Mouse (Mus musculus) neural tube, embryonic 11.5 days (tissue): Measurements from ENCODE around the gene Nxt1. TPM values are rescaled to one million over a fixed set of nuclear protein-coding genes. Genes with fewer than 3 reads are reported as not detected.

Experiments
- ATAC-seq: fragments of 200-750 bp; cut with Nextera tagmentation; 2 replicates; pipeline ENCODE4 v1.8.0; 2017; ENCODE audit warnings: moderate number of reproducible peaks, mild to moderate bottlenecking, moderate TSS enrichment, moderate library complexity; ENCODE audit not compliant: insufficient read depth, low FRiP score, low TSS enrichment
- DNase-seq: peaks from one replicate; pipeline ENCODE4 v3.0.0-alpha.2; 2015; ENCODE audit warnings: low spot score
- H3K27ac ChIP-seq: fragments of 300-500 bp; sonication (generic); 2 replicates; pipeline ENCODE4 v1.5.1; 2014; ENCODE audit warnings: low read depth, mild to moderate bottlenecking, low read length
- H3K27me3 ChIP-seq: fragments of 300-500 bp; sonication (generic); 2 replicates; pipeline ENCODE4 v1.6.1; 2014; ENCODE audit warnings: mild to moderate bottlenecking, low read length, mixed read lengths; ENCODE audit not compliant: control insufficient read depth, insufficient read depth
- H3K36me3 ChIP-seq: fragments of 300-500 bp; sonication (generic); 2 replicates; pipeline ENCODE4 v1.6.1; 2014; ENCODE audit warnings: mild to moderate bottlenecking, low read length, moderate library complexity, mixed read lengths; ENCODE audit not compliant: control insufficient read depth, insufficient read depth
- H3K4me1 ChIP-seq: fragments of 300-500 bp; sonication (generic); 2 replicates; pipeline ENCODE4 v1.6.1; 2014; ENCODE audit warnings: low read length, mixed read lengths; ENCODE audit not compliant: control insufficient read depth, insufficient read depth
- H3K4me2 ChIP-seq: fragments of 300-500 bp; sonication (generic); 2 replicates; pipeline ENCODE4 v1.6.1; 2014; ENCODE audit warnings: low read depth, mild to moderate bottlenecking, moderate library complexity
- H3K4me3 ChIP-seq: fragments of 300-500 bp; sonication (generic); 2 replicates; pipeline ENCODE4 v1.5.1; 2014; ENCODE audit warnings: low read depth, low read length
- H3K9ac ChIP-seq: fragments of 300-500 bp; sonication (generic); 2 replicates; pipeline ENCODE4 v1.6.1; 2014; ENCODE audit warnings: mild to moderate bottlenecking, low read length
- H3K9me3 ChIP-seq: fragments of 300-500 bp; sonication (generic); 2 replicates; pipeline ENCODE4 v1.6.1; 2016; ENCODE audit warnings: low read length; ENCODE audit not compliant: control insufficient read depth
- WGBS: fragments of 180-500 bp; shearing (Covaris S2); extraction: QIAGEN DNeasy Blood & Tissue Kit; methylation state at CpG from one replicate; pipeline ENCODE4 v1.1.7; 2014; 5-methylcytosine and 5-hydroxymethylcytosine counted together
- polyA plus RNA-seq: library from polyadenylated mRNA; unstranded; fragments of >200 nt; fragmentation: Nextera tagmentation; extraction: Ambion mirVana; gene quantifications from 2 replicates; pipeline ENCODE4 v1.2.1, GENCODE M21; 2014

The Nxt1 gene
- polyA plus RNA-seq, 1 experiment from 2014 or later = 105 TPM

DNA sequence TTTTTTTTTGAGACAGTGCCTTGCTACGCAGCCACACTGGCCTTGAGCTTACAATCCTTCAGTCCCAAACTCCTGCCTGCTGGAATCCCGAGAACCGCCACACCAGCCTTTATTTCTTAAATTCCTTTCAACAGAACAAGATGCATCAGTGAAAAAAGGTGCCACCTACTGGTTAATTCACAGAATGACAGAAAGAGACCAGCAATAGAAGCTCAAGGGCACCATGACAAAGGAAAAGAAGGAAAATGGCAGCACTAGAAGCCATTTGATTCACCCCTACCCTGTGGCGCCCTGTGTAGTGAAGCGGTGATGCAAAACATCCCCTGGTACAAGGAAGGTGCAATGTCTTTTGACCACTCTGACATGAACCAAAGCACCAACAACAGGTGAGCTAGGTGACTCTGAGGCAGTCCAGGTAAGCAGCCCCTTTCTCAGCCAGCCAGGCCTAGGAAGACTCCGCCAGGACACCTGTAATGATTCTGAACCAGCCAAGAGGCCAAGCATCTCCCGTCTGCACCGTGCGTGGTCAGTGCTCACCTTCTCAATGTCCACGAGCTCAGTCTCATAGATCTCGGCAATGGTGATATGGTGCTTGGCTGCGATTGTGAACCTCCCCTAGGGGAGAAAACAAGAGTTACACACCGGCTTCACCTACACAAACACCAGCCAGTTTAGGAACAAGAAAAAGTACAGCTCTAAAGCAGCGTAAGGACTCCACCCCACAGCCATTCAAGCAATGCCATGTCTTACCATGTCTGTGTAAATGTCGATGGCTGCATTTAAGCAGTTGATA is 34.2 kb downstream of the Nxt1 start:
- Histone ChIP-seq H3K4me3 (no peak overlapping the region), H3K4me1 (no peaks in the 10 kb centered on the region), H3K36me3 (no peaks in the 10 kb centered on the region), H3K4me2 (no peak overlapping the region), H3K9me3 (no peaks in the 10 kb centered on the region), H3K9ac (no peak overlapping the region), H3K27ac (no peak overlapping the region), H3K27me3 (no peaks in the 10 kb centered on the region)
- DNase-seq (no peak), ATAC-seq (peak; percentile 64)
- 79% methylated on average over 15 of the region's 15 CpGs for WGBS

- H3K9ac ChIP-seq = no peak overlapping the region
- WGBS = 61% methylated on average over 6 of the region's 6 CpGs
- H3K4me2 ChIP-seq = no peak overlapping the region
- no peak overlapping the region for H3K4me3 ChIP-seq
- DNase-seq = no peak
- no peaks in the 10 kb centered on the region for H3K27me3 ChIP-seq
- H3K36me3 ChIP-seq = no peaks in the 10 kb centered on the region
- ATAC-seq = peak; percentile 7; the same call in 1 of the 2 replicates
- H3K27ac ChIP-seq = no peak overlapping the region
- H3K9me3 ChIP-seq = no peaks in the 10 kb centered on the region
- H3K4me1 ChIP-seq = no peaks in the 10 kb centered on the region
Observed at GRCm38 (mm10) chr2:148707202-148707530, 34.8 kb downstream of the Nxt1 start.

DNA sequence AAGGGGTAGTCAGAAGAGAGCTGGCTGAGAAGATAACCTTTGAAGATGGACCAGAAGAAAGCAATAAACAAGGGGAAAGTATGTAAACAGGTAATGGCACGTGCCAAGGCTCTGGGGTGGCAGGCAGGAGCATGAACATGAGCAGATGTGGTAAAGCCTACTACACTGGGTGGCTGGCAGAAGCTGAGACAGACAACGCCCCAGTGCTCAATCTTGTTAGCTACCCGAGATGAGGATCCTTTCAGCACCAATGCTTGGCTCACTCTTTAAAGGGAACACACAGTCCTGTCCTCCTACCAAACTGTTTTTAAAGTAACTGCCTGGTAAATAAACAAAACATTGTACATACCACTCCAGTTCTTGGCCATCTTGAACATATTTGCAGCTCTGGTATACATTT is 39.9 kb downstream of the Nxt1 start:
- DNase-seq (no peak), ATAC-seq (no peak)
- H3K9me3 ChIP-seq = no peaks in the 10 kb centered on the region
- H3K4me3 ChIP-seq = no peak overlapping the region
- no peaks in the 10 kb centered on the region for H3K27me3 ChIP-seq
- no peak overlapping the region for H3K4me2 ChIP-seq
- no peak overlapping the region for H3K9ac ChIP-seq
- no peak overlapping the region for H3K27ac ChIP-seq
- WGBS = 86% methylated on average over 3 of the region's 3 CpGs
- no peaks in the 10 kb centered on the region for H3K4me1 ChIP-seq
- H3K36me3 ChIP-seq = no peaks in the 10 kb centered on the region

DNA sequence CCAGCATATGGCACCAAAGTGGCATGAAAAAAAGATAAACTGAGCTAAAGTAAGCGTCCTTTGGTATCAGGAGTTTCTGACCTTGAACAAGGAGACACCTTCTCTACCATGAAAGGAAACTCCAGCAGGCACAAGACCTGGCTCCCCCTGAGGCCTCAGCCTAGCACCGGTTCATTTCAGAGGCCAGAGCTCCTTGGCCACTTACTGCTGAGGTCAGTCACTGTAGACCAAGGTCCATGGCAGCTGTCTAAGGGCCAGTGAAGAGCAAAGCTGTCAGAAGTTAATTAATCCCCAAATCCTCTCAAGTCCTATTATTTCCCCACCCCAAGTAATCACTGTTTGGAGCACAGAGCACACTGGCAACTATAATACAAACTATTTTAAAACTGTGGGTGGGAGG is 44.7 kb downstream of the Nxt1 start:
- 85% methylated on average over 2 of the region's 2 CpGs for WGBS
- Histone ChIP-seq H3K36me3 (no peaks in the 10 kb centered on the region), H3K9ac (no peak overlapping the region), H3K9me3 (no peaks in the 10 kb centered on the region), H3K27ac (no peak overlapping the region), H3K27me3 (no peaks in the 10 kb centered on the region), H3K4me1 (no peaks in the 10 kb centered on the region), H3K4me2 (no peak overlapping the region), H3K4me3 (no peak overlapping the region)
- no peak for DNase-seq
- ATAC-seq = no peak

DNA sequence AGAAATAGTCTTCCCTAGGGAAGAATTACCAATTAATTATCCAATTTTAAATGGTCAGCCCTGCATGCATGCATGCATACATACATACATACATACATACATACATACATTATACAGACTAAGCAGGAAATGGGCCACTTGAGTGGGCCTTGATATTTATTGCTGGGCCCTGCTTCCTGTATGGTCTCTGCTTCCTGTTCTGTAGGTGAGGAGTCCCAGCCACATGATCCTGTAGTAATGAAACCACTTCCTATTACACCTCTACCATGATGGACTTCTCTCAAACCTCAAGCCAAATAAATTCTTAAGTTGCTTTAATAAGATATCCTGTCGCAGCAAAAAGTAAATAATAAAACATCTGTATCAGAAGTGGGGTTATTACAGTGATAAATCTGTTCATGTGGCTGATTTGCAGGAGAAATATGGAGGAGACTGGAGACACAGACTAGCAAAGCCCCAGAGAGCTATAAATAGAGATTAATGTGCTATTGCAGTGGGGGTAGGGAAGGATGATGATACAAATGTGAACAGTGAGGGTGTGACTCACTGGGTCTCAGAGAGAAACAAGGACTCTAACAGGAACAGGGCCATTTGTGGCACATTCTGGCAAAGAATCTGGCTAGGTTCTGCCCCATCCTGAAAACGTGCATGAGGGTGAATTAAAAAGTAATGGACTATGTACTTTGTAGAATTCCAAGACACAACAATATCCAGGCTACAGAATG is 47.0 kb downstream of the Nxt1 start:
- no peak overlapping the region for H3K9ac ChIP-seq
- H3K4me2 ChIP-seq = no peak overlapping the region
- peak; percentile 29; the same call in 1 of the 2 replicates for ATAC-seq
- no peak overlapping the region for H3K4me3 ChIP-seq
- DNase-seq = no peak
- no peaks in the 10 kb centered on the region for H3K4me1 ChIP-seq
- no peaks in the 10 kb centered on the region for H3K27me3 ChIP-seq
- H3K9me3 ChIP-seq = no peaks in the 10 kb centered on the region
- H3K36me3 ChIP-seq = no peaks in the 10 kb centered on the region
- WGBS = 77% methylated on average over 2 of the region's 2 CpGs
- no peak overlapping the region for H3K27ac ChIP-seq

Other genes starting within 250 kb of the Nxt1 start
- gene Cd93, start 229.0 kb upstream of the Nxt1 start, polyA plus RNA-seq = 6.4 and 7.1 TPM in 2 replicates
- 22.4 and 27.3 TPM in 2 replicates for gene Gzf1, start 8.4 kb downstream of the Nxt1 start, polyA plus RNA-seq
- 22.8 and 25.7 TPM in 2 replicates for gene Napb, start 59.9 kb downstream of the Nxt1 start, polyA plus RNA-seq
- not detected in 2 replicates for gene Cstl1, start 77.8 kb downstream of the Nxt1 start, polyA plus RNA-seq
- gene Cst11, start 98.9 kb downstream of the Nxt1 start, polyA plus RNA-seq = not detected in 2 replicates
- not detected in 2 replicates for gene 8030411F24Rik, start 109.4 kb downstream of the Nxt1 start, polyA plus RNA-seq
- gene Cst12, start 116.8 kb downstream of the Nxt1 start, polyA plus RNA-seq = not detected in 2 replicates
- not detected in 2 replicates for gene Cst8, start 126.2 kb downstream of the Nxt1 start, polyA plus RNA-seq
- gene Cst13, start 147.5 kb downstream of the Nxt1 start, polyA plus RNA-seq = not detected in 2 replicates
- not detected in 2 replicates for gene Cst9, start 162.5 kb downstream of the Nxt1 start, polyA plus RNA-seq
- gene 9230104L09Rik, start 192.4 kb downstream of the Nxt1 start, polyA plus RNA-seq = not detected in 2 replicates
- 309 and 318 TPM in 2 replicates for gene Cst3, start 203.1 kb downstream of the Nxt1 start, polyA plus RNA-seq